Mouse (Mus musculus) stomach, embryonic 16.5 days (tissue): Measurements from ENCODE around the gene Stoml1. TPM values are rescaled to one million over a fixed set of nuclear protein-coding genes. Genes with fewer than 3 reads are reported as not detected.

ENCODE experiments used
- ATAC-seq: fragments of 200-750 bp; cut with Nextera tagmentation; 2 replicates; pipeline ENCODE4 v1.8.0; 2017; ENCODE audit warnings: moderate number of reproducible peaks, moderate TSS enrichment; ENCODE audit not compliant: insufficient read depth, low FRiP score
- H3K27ac ChIP-seq: fragments of 300-500 bp; sonication (generic); 2 replicates; pipeline ENCODE4 v1.5.1; 2014; ENCODE audit warnings: low read length
- H3K27me3 ChIP-seq: fragments of 300-500 bp; sonication (generic); 2 replicates; pipeline ENCODE4 v1.6.1; 2014; ENCODE audit warnings: low read length, control low read depth, mixed read lengths; ENCODE audit not compliant: control insufficient read depth, insufficient read depth
- H3K36me3 ChIP-seq: fragments of 300-500 bp; sonication (generic); 2 replicates; pipeline ENCODE4 v1.6.1; 2014; ENCODE audit warnings: low read length; ENCODE audit not compliant: control insufficient read depth, insufficient read depth
- H3K4me1 ChIP-seq: fragments of 300-500 bp; sonication (generic); 2 replicates; pipeline ENCODE4 v1.6.1; 2014; ENCODE audit warnings: low read length, control low read depth, mixed read lengths; ENCODE audit not compliant: control insufficient read depth, insufficient read depth
- H3K4me2 ChIP-seq: fragments of 300-500 bp; sonication (generic); 2 replicates; pipeline ENCODE4 v1.6.1; 2014; ENCODE audit warnings: low read depth, low read length, mixed read lengths
- H3K4me3 ChIP-seq: fragments of 300-500 bp; sonication (generic); replicated peaks from 2 replicates; pipeline ENCODE4 v1.5.1; 2014; ENCODE audit warnings: mild to moderate bottlenecking, low read length
- H3K9ac ChIP-seq: fragments of 300-500 bp; sonication (generic); 2 replicates; pipeline ENCODE4 v1.6.1; 2014; ENCODE audit warnings: low read length
- H3K9me3 ChIP-seq: fragments of 300-500 bp; sonication (generic); replicated peaks from 2 replicates; pipeline ENCODE4 v1.6.1; 2016; ENCODE audit warnings: low read length, control low read depth; ENCODE audit not compliant: control insufficient read depth
- WGBS: fragments of 180-500 bp; shearing (Covaris S2); extraction: QIAGEN DNeasy Blood & Tissue Kit; methylation state at CpG from one replicate; pipeline ENCODE4 v1.1.7; 2014; 5-methylcytosine and 5-hydroxymethylcytosine counted together
- polyA plus RNA-seq: library from polyadenylated mRNA; unstranded; fragments of >200 nt; fragmentation: Nextera tagmentation; extraction: Ambion mirVana; gene quantifications from 2 replicates; pipeline ENCODE4 v1.2.1, GENCODE M21; 2015

Stoml1 gene
- polyA plus RNA-seq, 1 experiment from 2014 or later = 26.0 TPM

DNA sequence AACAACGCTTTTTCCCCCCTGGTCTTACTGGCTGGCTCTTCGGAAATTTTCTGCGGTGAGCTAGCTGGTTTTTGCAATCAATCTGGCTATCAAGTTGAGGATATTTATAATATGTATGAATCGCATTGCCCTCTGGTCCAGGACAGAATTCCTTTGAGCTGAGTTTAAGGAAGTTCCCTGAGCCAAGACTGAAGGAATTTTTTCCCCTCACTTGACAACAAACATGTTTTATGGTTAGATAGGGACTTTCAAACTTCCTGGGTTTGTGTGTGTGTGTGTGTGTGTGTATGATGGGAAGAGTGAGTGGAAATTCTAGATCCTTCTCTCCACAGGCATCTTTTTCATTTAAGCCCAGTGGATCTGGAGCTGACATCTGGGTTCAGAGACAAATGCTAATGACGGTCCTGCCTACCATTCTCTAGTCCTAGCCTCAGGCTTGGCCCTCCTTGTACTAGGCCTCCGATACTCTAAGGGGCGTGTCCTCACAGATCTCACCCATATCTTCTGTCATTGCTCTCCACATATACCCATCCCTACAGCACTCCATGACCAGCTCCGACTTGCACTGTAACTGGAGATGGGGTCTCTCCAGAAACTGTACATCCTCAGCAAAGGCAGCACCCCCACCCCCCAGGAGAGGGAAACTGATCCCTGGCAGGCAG is 38.3 kb upstream of the Stoml1 start:
- Histone ChIP-seq H3K36me3 (no peaks in the 10 kb centered on the region), H3K4me1 (peaks cover 12% of the 10 kb centered on the region), H3K27ac (no peak overlapping the region), H3K27me3 (no peaks in the 10 kb centered on the region), H3K9ac (no peak overlapping the region), H3K9me3 (no peaks in the 10 kb centered on the region), H3K4me2 (no peak overlapping the region), H3K4me3 (no peak overlapping the region)
- ATAC-seq = no peak
- WGBS = 37% methylated on average over 8 of the region's 8 CpGs

DNA sequence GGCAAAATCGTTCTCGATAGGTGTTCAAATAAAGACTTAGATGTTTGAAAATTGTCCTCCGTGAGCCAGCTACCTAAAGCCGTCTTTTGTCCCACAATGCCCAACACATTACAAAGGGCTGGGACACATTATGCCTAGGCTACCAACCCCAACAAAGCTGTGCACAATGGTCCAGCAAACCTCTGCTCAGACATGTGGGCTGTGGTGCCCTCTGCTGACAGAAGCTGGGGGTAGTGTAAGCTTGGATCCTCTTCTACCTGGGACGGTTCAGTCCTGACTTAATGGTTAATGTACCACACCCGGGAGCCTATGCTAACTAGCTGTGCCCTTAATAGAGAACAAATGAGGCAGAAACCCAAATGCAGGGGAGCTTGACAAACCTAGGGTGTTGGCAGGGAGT is 36.6 kb upstream of the Stoml1 start:
- Histone ChIP-seq H3K9me3 (no peaks in the 10 kb centered on the region), H3K9ac (no peak overlapping the region), H3K4me2 (no peak overlapping the region), H3K4me3 (no peak overlapping the region), H3K27ac (no peak overlapping the region), H3K27me3 (no peaks in the 10 kb centered on the region), H3K4me1 (peaks cover 12% of the 10 kb centered on the region), H3K36me3 (no peaks in the 10 kb centered on the region)
- WGBS = 55% methylated on average over 6 of the region's 6 CpGs
- ATAC-seq = no peak

DNA sequence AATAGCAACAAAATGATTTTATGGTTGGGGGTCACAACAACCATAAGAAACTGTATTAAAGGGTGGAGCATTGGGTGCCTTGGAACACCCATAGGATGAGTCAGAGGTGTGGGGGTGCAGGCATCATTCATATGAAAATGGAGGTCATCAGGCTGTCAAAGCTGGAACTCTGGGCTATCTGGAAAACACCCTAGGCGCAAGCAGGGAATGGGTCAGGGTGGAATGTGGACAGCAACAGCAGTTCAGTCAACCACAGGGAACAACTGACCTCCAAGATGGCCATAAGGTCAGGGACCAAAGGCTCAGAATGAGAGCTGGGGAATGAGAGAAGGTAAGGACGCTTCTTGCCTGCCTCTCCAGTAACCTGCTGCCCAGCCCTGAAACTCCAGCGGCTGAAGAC is 34.4 kb upstream of the Stoml1 start:
- H3K27ac ChIP-seq = no peak overlapping the region
- ATAC-seq = no peak
- H3K9ac ChIP-seq = no peak overlapping the region
- WGBS = 90% methylated on average over 3 of the region's 3 CpGs
- H3K4me1 ChIP-seq = peaks cover 9% of the 10 kb centered on the region
- H3K27me3 ChIP-seq = no peaks in the 10 kb centered on the region
- no peaks in the 10 kb centered on the region for H3K9me3 ChIP-seq
- no peak overlapping the region for H3K4me2 ChIP-seq
- no peak overlapping the region for H3K4me3 ChIP-seq
- 0 out of 2 replicates have a peak, but pooled peaks cover 5% of the 10 kb centered on the region for H3K36me3 ChIP-seq

DNA sequence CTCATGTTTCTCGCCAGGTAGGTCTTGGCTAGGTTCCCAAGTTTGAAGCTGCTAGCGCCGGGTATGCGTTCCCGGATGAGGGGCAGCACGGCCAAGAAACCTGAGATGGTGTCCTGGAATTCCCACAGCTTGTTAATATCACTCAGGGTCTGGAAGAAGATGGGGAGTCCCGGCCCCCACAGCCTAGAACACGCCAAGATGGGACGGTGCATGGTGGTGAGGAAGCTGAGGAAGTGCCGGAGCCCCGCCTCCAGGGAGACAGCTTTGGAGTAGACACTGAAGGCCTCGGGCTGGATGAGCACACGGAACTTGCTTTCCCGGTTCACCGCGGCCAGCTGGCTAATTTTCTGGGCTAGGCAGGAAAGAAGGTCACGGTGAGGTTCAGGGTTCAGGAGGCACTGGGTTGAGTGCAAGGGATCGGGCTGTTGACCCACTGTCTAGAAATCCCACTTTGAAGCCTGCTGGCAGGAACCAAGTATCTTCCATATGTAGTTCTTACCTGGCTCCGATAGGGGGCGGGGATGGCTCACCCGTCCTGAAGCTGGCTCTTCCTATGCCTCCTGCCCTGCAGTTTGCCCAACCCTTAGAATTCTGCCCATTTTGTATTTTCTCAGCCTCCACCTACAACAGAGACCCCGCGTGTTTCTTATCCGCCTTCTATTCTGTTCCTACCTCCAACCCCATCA is 32.6 kb upstream of the Stoml1 start:
- Histone ChIP-seq H3K4me3 (no peak overlapping the region), H3K27ac (no peak overlapping the region), H3K4me1 (no peaks in the 10 kb centered on the region), H3K27me3 (no peaks in the 10 kb centered on the region), H3K36me3 (0 out of 2 replicates have a peak, but pooled peaks cover 5% of the 10 kb centered on the region), H3K9ac (no peak overlapping the region), H3K4me2 (no peak overlapping the region), H3K9me3 (no peaks in the 10 kb centered on the region)
- ATAC-seq = 0 out of 2 replicates have a peak, but pooled peaks have one; percentile 30
- WGBS = 67% methylated on average over 24 of the region's 24 CpGs

DNA sequence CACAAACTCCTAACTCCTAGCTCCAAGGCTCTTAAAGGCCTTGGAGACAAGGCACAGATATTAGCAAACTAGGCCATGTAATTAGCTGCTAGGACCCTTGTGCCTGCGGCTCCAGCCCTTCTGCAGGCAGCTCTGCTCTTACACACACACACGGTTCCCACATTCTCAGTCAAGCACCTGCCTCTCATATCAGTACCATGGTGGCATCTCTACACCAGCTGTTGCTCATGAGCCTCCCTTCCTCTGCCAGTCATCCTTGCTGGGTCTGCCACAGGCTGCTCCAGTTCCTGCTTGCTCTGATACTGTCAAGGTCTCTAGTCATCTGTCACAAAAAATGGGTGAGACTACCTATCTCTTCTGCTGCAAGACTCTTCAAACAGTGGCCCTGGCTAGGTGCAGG is 28.6 kb upstream of the Stoml1 start:
- Histone ChIP-seq H3K9me3 (no peaks in the 10 kb centered on the region), H3K4me3 (no peak overlapping the region), H3K4me2 (no peak overlapping the region), H3K27me3 (no peaks in the 10 kb centered on the region), H3K36me3 (peaks cover 14% of the 10 kb centered on the region; the same call in 1 of the 2 replicates), H3K4me1 (no peaks in the 10 kb centered on the region), H3K27ac (no peak overlapping the region), H3K9ac (no peak overlapping the region)
- ATAC-seq = no peak
- 91% methylated on average over 2 of the region's 2 CpGs for WGBS

DNA sequence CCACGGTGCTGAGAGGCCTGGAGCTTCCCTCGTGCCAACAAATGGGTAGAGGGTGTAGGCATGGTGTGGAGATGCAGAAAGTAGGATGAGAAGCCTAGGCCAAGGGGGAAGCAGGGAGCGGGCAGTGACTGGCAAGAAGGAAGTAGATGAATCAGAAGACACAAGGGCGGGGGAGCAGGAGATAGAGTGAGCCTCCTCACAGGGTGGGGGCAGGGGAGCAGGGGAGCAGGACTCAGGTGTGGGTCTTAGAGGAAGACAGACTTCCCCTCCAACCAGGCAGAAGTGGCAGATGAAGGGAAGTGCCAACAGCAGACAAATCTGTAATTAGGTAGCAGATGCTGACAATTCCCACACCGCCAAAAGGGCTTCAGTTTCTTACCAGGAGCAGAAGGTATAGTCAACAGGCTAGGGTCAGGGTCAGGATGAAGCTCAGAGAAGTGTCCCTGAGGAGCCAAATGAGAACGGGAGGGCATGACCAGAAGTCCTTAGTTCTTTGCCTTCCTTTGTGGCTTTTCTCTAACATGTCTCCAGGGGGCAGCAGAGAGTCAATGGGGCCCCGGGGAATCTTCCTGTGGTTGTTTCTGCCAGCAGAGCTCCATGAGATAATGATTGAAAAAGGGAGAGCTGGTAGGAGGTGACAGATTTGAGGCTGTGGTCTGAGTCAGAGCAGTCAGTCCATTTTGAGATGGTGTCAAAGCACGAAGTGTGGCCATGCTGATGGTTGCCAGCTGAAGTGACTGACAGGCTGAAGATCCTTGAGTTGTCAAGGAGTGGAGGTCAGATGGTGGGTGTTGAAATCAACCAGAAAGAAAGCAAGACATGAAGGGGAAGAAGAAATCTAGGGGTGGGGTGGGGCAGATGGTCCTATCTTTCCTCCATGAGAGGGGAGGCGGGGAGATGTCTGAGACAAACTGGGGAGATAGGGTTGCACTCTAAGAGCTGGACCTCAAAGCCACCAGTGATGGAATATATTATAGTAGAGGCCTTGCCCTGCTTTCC is 26.8 kb upstream of the Stoml1 start:
- peaks cover 22% of the 10 kb centered on the region; the same call in 1 of the 2 replicates for H3K36me3 ChIP-seq
- H3K27ac ChIP-seq = peak overlapping the region; percentile 54; the same call in 1 of the 2 replicates
- no peak overlapping the region for H3K4me2 ChIP-seq
- no peak overlapping the region for H3K9ac ChIP-seq
- H3K4me1 ChIP-seq = no peaks in the 10 kb centered on the region
- WGBS = 63% methylated on average over 9 of the region's 9 CpGs
- H3K9me3 ChIP-seq = no peaks in the 10 kb centered on the region
- ATAC-seq = 0 out of 2 replicates have a peak, but pooled peaks have one; percentile 14
- H3K4me3 ChIP-seq = no peak overlapping the region
- H3K27me3 ChIP-seq = no peaks in the 10 kb centered on the region

DNA sequence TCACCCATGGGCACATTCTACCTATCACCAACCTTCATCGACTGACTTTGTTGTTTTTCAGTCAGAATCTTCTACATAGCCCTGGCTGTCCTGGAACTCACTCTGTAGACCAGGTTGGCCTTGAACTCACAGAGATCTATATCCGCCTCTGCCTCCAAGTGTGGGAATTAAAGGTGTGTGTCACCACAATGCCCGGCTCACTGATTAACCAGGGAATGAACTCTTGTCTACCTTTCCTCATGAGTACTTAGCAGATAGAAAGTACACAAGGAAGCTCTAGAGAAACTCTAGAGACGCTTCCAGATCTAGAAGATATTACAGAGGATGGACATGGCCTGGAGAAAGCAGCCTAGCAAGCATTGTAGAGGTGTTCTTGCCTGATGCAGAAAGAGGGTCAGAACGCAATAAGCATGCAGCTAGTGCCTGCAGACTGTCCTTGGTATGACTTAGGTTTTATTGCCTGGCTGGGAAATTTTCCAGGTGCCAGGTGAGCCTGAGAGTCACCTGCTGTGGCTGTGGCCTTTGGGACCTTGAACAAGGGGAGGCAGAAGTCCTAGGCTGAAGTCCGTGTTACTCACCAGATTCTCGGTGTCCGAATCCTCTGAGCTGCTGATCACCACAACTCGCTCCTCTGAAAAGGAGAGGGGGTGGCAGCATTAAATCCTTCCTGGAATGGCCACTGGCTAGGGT is 24.0 kb upstream of the Stoml1 start:
- Histone ChIP-seq H3K27me3 (no peaks in the 10 kb centered on the region), H3K27ac (no peak overlapping the region), H3K36me3 (peaks cover 22% of the 10 kb centered on the region; the same call in 1 of the 2 replicates), H3K4me2 (no peak overlapping the region), H3K4me1 (no peaks in the 10 kb centered on the region), H3K4me3 (no peak overlapping the region), H3K9ac (no peak overlapping the region), H3K9me3 (no peaks in the 10 kb centered on the region)
- 88% methylated on average over 9 of the region's 9 CpGs for WGBS
- no peak for ATAC-seq

DNA sequence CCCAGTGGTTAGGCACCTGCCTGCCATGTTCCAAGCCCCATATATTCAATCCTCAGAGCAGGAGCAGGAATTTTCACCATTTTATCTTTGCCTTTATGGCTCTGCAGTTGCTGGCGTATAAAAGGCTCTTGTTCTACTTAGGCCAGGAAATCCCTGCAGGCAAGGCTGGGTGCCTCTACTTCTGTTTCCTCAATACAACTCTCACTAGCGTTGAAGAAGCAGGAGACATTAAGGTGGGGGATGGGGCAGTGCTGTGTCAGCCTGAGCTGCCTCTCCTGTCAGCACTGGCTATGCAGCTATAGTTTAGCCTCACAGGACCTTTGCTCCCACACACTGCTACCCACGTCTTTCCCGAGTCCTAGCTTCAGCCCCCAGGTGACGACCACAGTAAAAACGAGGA is 21.2 kb upstream of the Stoml1 start:
- WGBS = 69% methylated on average over 6 of the region's 6 CpGs
- H3K4me2 ChIP-seq = no peak overlapping the region
- H3K4me3 ChIP-seq = no peak overlapping the region
- 0 out of 2 replicates have a peak overlapping the region, but pooled peaks have one; percentile 18 for H3K27ac ChIP-seq
- peaks cover 30% of the 10 kb centered on the region; the same call in 1 of the 2 replicates for H3K36me3 ChIP-seq
- H3K9me3 ChIP-seq = no peaks in the 10 kb centered on the region
- no peak; the same call in 1 of the 2 replicates for ATAC-seq
- no peaks in the 10 kb centered on the region for H3K4me1 ChIP-seq
- H3K27me3 ChIP-seq = no peaks in the 10 kb centered on the region
- no peak overlapping the region for H3K9ac ChIP-seq
